Mouse (Mus musculus) brain, adult 2 months (tissue): ENCODE measurements at regions not wholly inside any gene's neighbourhood (a gene's known extent, or its start where the extent isn't known, plus 50 kb on each side); places are given as distances from the start of the nearest gene placed in this dataset.

Source experiments
- DNase-seq: peaks from one replicate; pipeline ENCODE4 v3.0.0; 2011; ENCODE audit warnings: low read depth, low spot score

- no peak for DNase-seq
These were observed 211.7 kb upstream of the Ntm start for GRCm38 (mm10) chr9:30174646-30175045.

GRCm38 (mm10) chr9:30175376-30175775, 212.4 kb upstream of the Ntm start:
- DNase-seq, result no peak

GRCm38 (mm10) chr9:30183409-30183808, 220.5 kb upstream of the Ntm start:
- DNase-seq, result no peak

- no peak for DNase-seq
These were observed 222.2 kb upstream of the Ntm start for GRCm38 (mm10) chr9:30184996-30185763.

GRCm38 (mm10) chr9:30186261-30186660, 223.3 kb upstream of the Ntm start:
- DNase-seq, result no peak

GRCm38 (mm10) chr9:30190078-30190477, 227.1 kb upstream of the Ntm start:
- DNase-seq, result peak; percentile 96

- DNase-seq, result peak; percentile 91
These were observed 228.2 kb upstream of the Ntm start for GRCm38 (mm10) chr9:30191119-30191518.

GRCm38 (mm10) chr9:30191902-30192301, 229.0 kb upstream of the Ntm start:
- peak; percentile 64 for DNase-seq

- peak; percentile 35 for DNase-seq
These were observed 231.9 kb upstream of the Ntm start for GRCm38 (mm10) chr9:30194866-30195265.

- no peak for DNase-seq
These were observed 224.5 kb upstream of the Snx19 start for GRCm38 (mm10) chr9:30202411-30202810.

- DNase-seq, result peak; percentile 55
These were observed 219.3 kb upstream of the Snx19 start for GRCm38 (mm10) chr9:30207631-30208030.

GRCm38 (mm10) chr9:30209806-30210205, 217.1 kb upstream of the Snx19 start:
- DNase-seq, result peak; percentile 9

- DNase-seq, result peak; percentile 92
These were observed 214.3 kb upstream of the Snx19 start for GRCm38 (mm10) chr9:30212471-30213075.

GRCm38 (mm10) chr9:30234501-30235163, 192.3 kb upstream of the Snx19 start:
- DNase-seq, result peak; percentile 94

- DNase-seq, result no peak
These were observed 191.1 kb upstream of the Snx19 start for GRCm38 (mm10) chr9:30235791-30236190.

GRCm38 (mm10) chr9:30242107-30242506, 184.8 kb upstream of the Snx19 start:
- DNase-seq, result peak; percentile 87

GRCm38 (mm10) chr9:30264533-30265168, 162.3 kb upstream of the Snx19 start:
- peak; percentile 86 for DNase-seq

GRCm38 (mm10) chr9:30271081-30271480, 155.8 kb upstream of the Snx19 start:
- DNase-seq, result no peak

GRCm38 (mm10) chr9:30273836-30274235, 153.1 kb upstream of the Snx19 start:
- no peak for DNase-seq

- DNase-seq, result no peak
These were observed 148.7 kb upstream of the Snx19 start for GRCm38 (mm10) chr9:30278231-30278630.

- DNase-seq, result peak; percentile 98
These were observed 143.7 kb upstream of the Snx19 start for GRCm38 (mm10) chr9:30283080-30283770.

GRCm38 (mm10) chr9:30283771-30284148, 143.1 kb upstream of the Snx19 start:
- peak; percentile 72 for DNase-seq
